Comparison of ENCODE assay signal across 9 mouse cellular contexts in genomic region chr1:167374003-167374784, GRCm38 (mm10). TPM values are rescaled to one million over a fixed set of nuclear protein-coding genes. Genes with fewer than 3 reads are reported as not detected.
DNase-seq lines count a peak whose midpoint lies in the region; ATAC-seq and TF ChIP-seq lines count a peak whose summit lies in the region.
"Had no signal": no experiment of that assay in that cellular context is flagged by ENCODE, and none has a peak within 500 bp of the region (broad histone marks: within the 10 kb centered on the region; RNA-seq: fewer than 3 reads in every experiment).

No protein-coding gene starts in this region.

- WGBS in neural tube, embryonic 15.5 days: 22% methylated on average over 15 of the region's 15 CpGs
- WGBS in forebrain, embryonic 12.5 days: 19% methylated on average over 15 of the region's 15 CpGs
- 20% methylated on average over 15 of the region's 15 CpGs for WGBS in stomach, embryonic 14.5 days

- H3K9me3 ChIP-seq in neural tube, embryonic 15.5 days (replicated peaks): no peaks in the 10 kb centered on the region
- H3K9me3 ChIP-seq in forebrain, embryonic 12.5 days: no peaks in the 10 kb centered on the region
- H3K9me3 ChIP-seq in stomach, embryonic 14.5 days (ENCODE audit: control insufficient read depth, low read depth, low read length): no peaks in the 10 kb centered on the region

- peaks cover 22% of the 10 kb centered on the region for H3K36me3 ChIP-seq in neural tube, embryonic 15.5 days
- no peaks in the 10 kb centered on the region for H3K36me3 ChIP-seq in forebrain, embryonic 12.5 days (replicated peaks)
- no peaks in the 10 kb centered on the region; the same call in 1 of the 2 replicates for H3K36me3 ChIP-seq in stomach, embryonic 14.5 days (ENCODE audit: control insufficient read depth, insufficient read depth, low read length)

- intact Hi-C loops in gastrocnemius, adult 2 months (cut with DNase I): no loop called here

- peak; percentile 61 for DNase-seq in neural tube, embryonic 10.5 days (ENCODE audit: extremely low spot score, low spot score)
- DNase-seq in kidney, adult 9 months: peak; percentile 95
- peak; percentile 76 for DNase-seq in lung, postnatal 10 days
- no peak for DNase-seq in frontal cortex, postnatal 36 days (ENCODE audit: low spot score in 2 of 2)
- no peak for DNase-seq in gastrocnemius, adult 2 months

- TF ChIP-seq CTCF in gastrocnemius, adult 2 months (IDR thresholded peaks at IDR 0.05): no peak

- no peaks in the 10 kb centered on the region for H3K27me3 ChIP-seq in neural tube, embryonic 15.5 days (replicated peaks)
- H3K27me3 ChIP-seq in forebrain, embryonic 12.5 days: no peaks in the 10 kb centered on the region
- H3K27me3 ChIP-seq in stomach, embryonic 14.5 days (ENCODE audit: control insufficient read depth, insufficient read depth, low read length): no peaks in the 10 kb centered on the region
- H3K27me3 ChIP-seq: Patski had no signal

- H3K27ac ChIP-seq in neural tube, embryonic 15.5 days (replicated peaks): no peak overlapping the region
- no peak overlapping the region for H3K27ac ChIP-seq in forebrain, embryonic 12.5 days
- H3K27ac ChIP-seq in stomach, embryonic 14.5 days (ENCODE audit: low read length): no peak overlapping the region
- H3K27ac ChIP-seq in gastrocnemius, adult 2 months: no peak overlapping the region

- no peak for ATAC-seq in neural tube, embryonic 15.5 days (ENCODE audit: low FRiP score)
- peak; percentile 58 for ATAC-seq in forebrain, embryonic 12.5 days (ENCODE audit: low FRiP score)
- ATAC-seq in stomach, embryonic 14.5 days (ENCODE audit: insufficient number of reproducible peaks, insufficient read depth, low FRiP score, low read depth): peak; percentile 60; the same call in 1 of the 2 replicates
- ATAC-seq: Patski had no signal

- no peak overlapping the region for H3K4me3 ChIP-seq in neural tube, embryonic 15.5 days (replicated peaks)
- no peak overlapping the region for H3K4me3 ChIP-seq in forebrain, embryonic 12.5 days (replicated peaks)
- H3K4me3 ChIP-seq in stomach, embryonic 14.5 days (ENCODE audit: low read depth, low read length): no peak overlapping the region
- H3K4me3 ChIP-seq in gastrocnemius, adult 2 months: no peak overlapping the region

- H3K4me1 ChIP-seq in neural tube, embryonic 15.5 days: peaks cover 14% of the 10 kb centered on the region
- peaks cover 8% of the 10 kb centered on the region for H3K4me1 ChIP-seq in forebrain, embryonic 12.5 days
- peaks cover 5% of the 10 kb centered on the region; the same call in 1 of the 2 replicates for H3K4me1 ChIP-seq in stomach, embryonic 14.5 days (ENCODE audit: control insufficient read depth, insufficient read depth, low read length)

- H3K4me2 ChIP-seq in neural tube, embryonic 15.5 days: no peak overlapping the region
- peak overlapping the region; percentile 39 for H3K4me2 ChIP-seq in forebrain, embryonic 12.5 days
- no peak overlapping the region for H3K4me2 ChIP-seq in stomach, embryonic 14.5 days (replicated peaks; ENCODE audit: low read depth, low read length)

- no peak overlapping the region for H3K9ac ChIP-seq in neural tube, embryonic 15.5 days (replicated peaks)
- no peak overlapping the region for H3K9ac ChIP-seq in forebrain, embryonic 12.5 days
- no peak overlapping the region for H3K9ac ChIP-seq in stomach, embryonic 14.5 days (replicated peaks; ENCODE audit: low read depth, low read length)

RNA-seq across cellular contexts. Expression of gene Mgst3, which starts 19.4 kb away (rescaled TPM):
- 188 and 223 TPM in 2 replicates for polyA plus RNA-seq in neural tube, embryonic 15.5 days (2015; fragmentation: Nextera tagmentation; extraction: Ambion mirVana)
- polyA plus RNA-seq in forebrain, embryonic 12.5 days (2016; fragmentation: Nextera tagmentation; extraction: Ambion mirVana): 37.9 TPM in 2 replicates
- 144 and 153 TPM in 2 replicates for polyA plus RNA-seq in stomach, embryonic 14.5 days (2014; fragmentation: Nextera tagmentation; extraction: Ambion mirVana)
- 100 to 1,000 TPM; 147 to 151 TPM for total RNA-seq in gastrocnemius, adult 2 months (2021)

RNA-seq across cellular contexts. Expression of gene Aldh9a1, which starts 24.4 kb away (rescaled TPM):
- 38.7 and 53.3 TPM in 2 replicates for polyA plus RNA-seq in neural tube, embryonic 15.5 days (2015; fragmentation: Nextera tagmentation; extraction: Ambion mirVana)
- polyA plus RNA-seq in forebrain, embryonic 12.5 days (2016; fragmentation: Nextera tagmentation; extraction: Ambion mirVana): 33.0 and 35.7 TPM in 2 replicates
- polyA plus RNA-seq in stomach, embryonic 14.5 days (2014; fragmentation: Nextera tagmentation; extraction: Ambion mirVana): 53.2 and 54.2 TPM in 2 replicates
- total RNA-seq in gastrocnemius, adult 2 months (2021): 1 to 10 TPM; 4.1 to 5.8 TPM

Comparison
In these comparisons a context has a peak if more than half of its experiments do, and no peak if none do; other contexts are left out.
1. DNase-seq: peak in neural tube, embryonic 10.5 days (single experiment), kidney, adult 9 months (single experiment) and lung, postnatal 10 days (single experiment); none in frontal cortex, postnatal 36 days (0 of 2) and gastrocnemius, adult 2 months (single experiment).